ENCODE assay signal across 29 mouse cellular contexts in the genomic region with DNA sequence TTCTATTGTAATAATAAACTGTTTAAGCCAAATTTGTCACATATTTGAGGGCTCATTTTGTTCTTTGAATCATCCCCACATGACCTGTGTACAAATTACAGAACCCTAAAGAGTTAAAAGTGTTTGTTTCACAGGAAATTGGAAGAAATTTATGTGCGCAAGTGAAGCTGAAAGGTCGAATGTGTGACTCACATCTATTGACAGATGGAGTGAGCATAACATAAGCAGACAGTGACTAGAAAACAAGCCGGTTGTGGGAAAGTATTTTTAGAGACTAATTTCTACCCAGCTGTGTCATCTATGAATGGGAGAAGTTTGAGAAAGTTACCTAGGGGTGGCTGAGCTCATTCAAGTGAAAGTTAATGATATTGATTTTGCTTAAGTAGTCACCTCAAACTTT.
DNase-seq lines count a peak whose midpoint lies in the region; ATAC-seq and TF ChIP-seq lines count a peak whose summit lies in the region.
"Had no signal": no experiment of that assay in that cellular context is flagged by ENCODE, and none has a peak within 500 bp of the region (broad histone marks: within the 10 kb centered on the region; RNA-seq: fewer than 3 reads in every experiment).

No protein-coding gene starts in this region.

- intact Hi-C loops in left cerebral cortex, postnatal 10 days (cut with DNase I), result no loop called here

- no peaks in the 10 kb centered on the region for H3K27me3 ChIP-seq in midbrain, embryonic 11.5 days (ENCODE audit: control insufficient read depth, insufficient read depth, low read length)
- H3K27me3 ChIP-seq in midbrain, embryonic 14.5 days (ENCODE audit: control insufficient read depth, insufficient read depth, low read length), result no peaks in the 10 kb centered on the region
- H3K27me3 ChIP-seq: embryonic facial prominence, embryonic 13.5 days; forebrain, embryonic 12.5 days; forebrain, embryonic 15.5 days; heart, embryonic 12.5 days; heart, embryonic 15.5 days; hindbrain, embryonic 13.5 days; intestine, embryonic 15.5 days had no signal

- no peaks in the 10 kb centered on the region for H3K9me3 ChIP-seq in midbrain, embryonic 11.5 days (ENCODE audit: control insufficient read depth, low read length)
- H3K9me3 ChIP-seq in midbrain, embryonic 14.5 days (ENCODE audit: control insufficient read depth, low read length), result no peaks in the 10 kb centered on the region
- H3K9me3 ChIP-seq: embryonic facial prominence, embryonic 10.5 days; embryonic facial prominence, embryonic 13.5 days; forebrain, embryonic 12.5 days; forebrain, embryonic 15.5 days; heart, embryonic 12.5 days; heart, embryonic 15.5 days; hindbrain, embryonic 10.5 days; hindbrain, embryonic 13.5 days; intestine, embryonic 15.5 days had no signal

- TF ChIP-seq CTCF in layer of hippocampus, adult 2 months (conservative IDR thresholded peaks at IDR 0.05), result no peak

- no peaks in the 10 kb centered on the region for H3K36me3 ChIP-seq in midbrain, embryonic 11.5 days (ENCODE audit: control insufficient read depth, insufficient read depth, low read length)
- no peaks in the 10 kb centered on the region for H3K36me3 ChIP-seq in midbrain, embryonic 14.5 days (ENCODE audit: control insufficient read depth, insufficient read depth, low read length)
- H3K36me3 ChIP-seq: embryonic facial prominence, embryonic 10.5 days; embryonic facial prominence, embryonic 13.5 days; forebrain, embryonic 12.5 days; forebrain, embryonic 15.5 days; heart, embryonic 12.5 days; heart, embryonic 15.5 days; hindbrain, embryonic 10.5 days; hindbrain, embryonic 13.5 days; intestine, embryonic 15.5 days had no signal

- H3K27ac ChIP-seq in layer of hippocampus, adult 2 months, result peak overlapping the region; percentile 65
- no peak overlapping the region for H3K27ac ChIP-seq in midbrain, embryonic 11.5 days (ENCODE audit: low read depth, low read length)
- H3K27ac ChIP-seq in midbrain, embryonic 14.5 days (replicated peaks; ENCODE audit: low read depth, low read length), result no peak overlapping the region
- H3K27ac ChIP-seq: embryonic facial prominence, embryonic 10.5 days; embryonic facial prominence, embryonic 13.5 days; forebrain, embryonic 12.5 days; forebrain, embryonic 15.5 days; heart, embryonic 15.5 days; hindbrain, embryonic 10.5 days; hindbrain, embryonic 13.5 days; intestine, embryonic 15.5 days had no signal

- H3K4me1 ChIP-seq in midbrain, embryonic 11.5 days (ENCODE audit: control insufficient read depth, insufficient read depth, low read length), result no peaks in the 10 kb centered on the region
- H3K4me1 ChIP-seq in midbrain, embryonic 14.5 days (ENCODE audit: control insufficient read depth, insufficient read depth, low read length), result no peaks in the 10 kb centered on the region
- H3K4me1 ChIP-seq: embryonic facial prominence, embryonic 10.5 days; embryonic facial prominence, embryonic 13.5 days; forebrain, embryonic 12.5 days; forebrain, embryonic 15.5 days; heart, embryonic 12.5 days; heart, embryonic 15.5 days; hindbrain, embryonic 10.5 days; hindbrain, embryonic 13.5 days; intestine, embryonic 15.5 days had no signal

- ATAC-seq in midbrain, embryonic 11.5 days (ENCODE audit: low FRiP score), result no peak
- no peak for ATAC-seq in midbrain, embryonic 14.5 days (ENCODE audit: low FRiP score, low TSS enrichment)
- ATAC-seq: activated CD4-positive, CD25-positive, alpha-beta regulatory T cell, adult 4 months; forebrain, embryonic 15.5 days; hindbrain, embryonic 16.5 days; intestine, embryonic 15.5 days had no signal

- peak; percentile 30 to 34 for DNase-seq in layer of hippocampus, adult 2 months (ENCODE audit: low spot score in 2 of 2)
- DNase-seq in layer of hippocampus, postnatal 10 days (ENCODE audit: low spot score in 2 of 2), result no peak
- peak; percentile 26 for DNase-seq in midbrain, embryonic 11.5 days (ENCODE audit: low spot score, missing footprints)
- DNase-seq in midbrain, embryonic 14.5 days, result no peak
- DNase-seq in NIH3T3 (ENCODE audit: low read depth), result peak; percentile 10
- no peak for DNase-seq in left cerebral cortex, postnatal 10 days (ENCODE audit: extremely low spot score in 1 of 2, low spot score in 2 of 2)
- DNase-seq in adrenal gland, adult 2 months, result no peak
- DNase-seq: adrenal gland, postnatal 10 days; adrenal gland, postnatal 36 days; cerebellum, adult 11-12 months; cerebellum, adult 8-10 months; cerebellum, postnatal 36 days; embryo, embryonic 11 days; gastrocnemius, postnatal 25 days; heart, adult 18-20 months; heart, postnatal 10 days; heart, postnatal 36 days had no signal

- no peak overlapping the region for H3K4me2 ChIP-seq in midbrain, embryonic 11.5 days
- H3K4me2 ChIP-seq in midbrain, embryonic 14.5 days (ENCODE audit: low read length), result no peak overlapping the region
- H3K4me2 ChIP-seq: embryonic facial prominence, embryonic 13.5 days; forebrain, embryonic 12.5 days; forebrain, embryonic 15.5 days; heart, embryonic 12.5 days; heart, embryonic 15.5 days; hindbrain, embryonic 13.5 days; intestine, embryonic 15.5 days had no signal

- H3K9ac ChIP-seq in midbrain, embryonic 11.5 days (ENCODE audit: low read length), result no peak overlapping the region
- no peak overlapping the region for H3K9ac ChIP-seq in midbrain, embryonic 14.5 days (replicated peaks; ENCODE audit: low read length)
- H3K9ac ChIP-seq: embryonic facial prominence, embryonic 13.5 days; forebrain, embryonic 12.5 days; forebrain, embryonic 15.5 days; heart, embryonic 12.5 days; heart, embryonic 15.5 days; hindbrain, embryonic 13.5 days; intestine, embryonic 15.5 days had no signal

- no peak overlapping the region for H3K4me3 ChIP-seq in layer of hippocampus, adult 2 months
- H3K4me3 ChIP-seq in midbrain, embryonic 11.5 days (ENCODE audit: low read depth, low read length), result no peak overlapping the region
- H3K4me3 ChIP-seq in midbrain, embryonic 14.5 days (replicated peaks; ENCODE audit: low read depth, low read length), result no peak overlapping the region
- H3K4me3 ChIP-seq: embryonic facial prominence, embryonic 10.5 days; embryonic facial prominence, embryonic 13.5 days; erythroblast, embryonic 14.5 days; forebrain, embryonic 12.5 days; forebrain, embryonic 15.5 days; heart, embryonic 12.5 days; heart, embryonic 15.5 days; hindbrain, embryonic 10.5 days; hindbrain, embryonic 13.5 days; intestine, embryonic 15.5 days had no signal

- WGBS in midbrain, embryonic 11.5 days, result 72% methylated on average over 3 of the region's 3 CpGs
- 75% methylated on average over 3 of the region's 3 CpGs for WGBS in midbrain, embryonic 14.5 days

Comparison
In these comparisons a context has a peak if more than half of its experiments do, and no peak if none do; other contexts are left out.
1. DNase-seq: peak in layer of hippocampus, adult 2 months (2 of 2), midbrain, embryonic 11.5 days (single experiment) and NIH3T3 (single experiment); none in layer of hippocampus, postnatal 10 days (0 of 2), midbrain, embryonic 14.5 days (single experiment), left cerebral cortex, postnatal 10 days (0 of 2) and adrenal gland, adult 2 months (single experiment).